Mouse (Mus musculus) left cerebral cortex, postnatal 10 days (tissue): Measurements from ENCODE around the gene Usp7. TPM values are rescaled to one million over a fixed set of nuclear protein-coding genes. Genes with fewer than 3 reads are reported as not detected.
"Not testable (repeated sequence)": the region's sequence is repeated elsewhere in the genome, so short reads cannot be mapped to it uniquely, and the experiment has no call there.

Source experiments
- DNase-seq, 2 experiments: peaks; one replicate each; pipeline ENCODE4 v3.0.0; 2021 to 2022; ENCODE audit warnings: low spot score in 2 of 2, mixed read lengths in 1 of 2; ENCODE audit errors: extremely low spot score in 1 of 2
- intact Hi-C: fragments of 180-260 bp; cut with DNase I; formaldehyde crosslinking; loops from one replicate; pipeline ENCODE4 v1.15.1; 2025
- total RNA-seq, 2 experiments: library from RNA; stranded (reverse); gene quantifications; 2 replicates each; pipeline ENCODE4 v1.2.3; 2021

The Usp7 gene
- total RNA-seq, 2 experiments from 2014 or later = 163 to 164 TPM

- no peak for DNase-seq
- intact Hi-C loops = loop anchor here (5.0 kb wide), 1 partner anchor 96 kb away; the partner anchor contains the start of gene 1810013L24Rik
These were observed 55.4 kb downstream of the Usp7 start for GRCm38 (mm10) chr16:8736757-8737156.

- intact Hi-C loops = loop anchor here (5.0 kb wide), 1 partner anchor 96 kb away; the partner anchor contains the start of gene 1810013L24Rik
These were observed 56.1 kb downstream of the Usp7 start for GRCm38 (mm10) chr16:8736032-8736431.

GRCm38 (mm10) chr16:8734693-8735092 lies 57.4 kb downstream of the Usp7 start:
- DNase-seq = no peak
- intact Hi-C loops = loop anchor here (5.0 kb wide), 1 partner anchor 98 kb away; the partner anchor contains the start of gene 1810013L24Rik

More at GRCm38 (mm10) chr16:8736032-8736431, 56.1 kb downstream of the Usp7 start:
- no peak for DNase-seq

DNA sequence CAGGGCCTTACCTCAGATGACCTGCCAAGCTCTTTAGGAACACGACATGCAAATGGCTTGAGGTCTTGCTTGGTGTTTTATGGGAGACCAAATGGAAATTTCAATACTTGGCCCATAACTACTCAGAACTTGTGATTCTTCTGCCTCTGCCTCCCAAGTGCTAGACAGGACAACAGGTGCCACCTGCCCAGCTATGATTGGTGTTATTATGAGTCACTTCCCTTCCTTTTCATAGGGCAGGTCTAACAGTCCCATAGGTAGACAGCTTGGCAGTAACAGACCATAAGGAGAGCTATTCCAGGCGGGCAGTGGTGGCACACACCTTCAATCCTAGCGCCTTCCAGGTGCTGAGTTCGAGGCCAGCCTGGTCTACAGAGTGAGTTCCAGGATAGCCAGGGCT lies 58.5 kb downstream of the Usp7 start:
- intact Hi-C loops = no loop called here
- DNase-seq = no peak

DNA sequence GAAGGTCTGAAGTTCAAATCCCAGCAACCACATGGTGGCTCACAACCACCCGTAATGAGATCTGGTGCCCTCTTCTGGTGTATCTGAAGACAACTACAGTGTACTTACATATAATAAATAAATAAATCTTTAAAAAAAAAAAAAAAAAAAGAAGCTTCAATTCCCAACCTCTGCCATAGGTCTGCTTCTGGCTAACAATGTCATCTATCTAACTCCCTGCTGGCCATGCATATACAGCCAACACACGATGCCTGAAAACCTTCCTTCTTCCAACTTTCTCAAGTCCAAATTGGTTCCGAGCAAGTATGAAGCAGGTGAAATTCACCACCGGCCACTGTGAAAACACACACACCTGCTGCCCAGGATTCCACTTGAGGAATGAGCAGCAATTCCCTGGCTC lies 59.7 kb downstream of the Usp7 start:
- DNase-seq, intact Hi-C loops: not testable (repeated sequence)

DNA sequence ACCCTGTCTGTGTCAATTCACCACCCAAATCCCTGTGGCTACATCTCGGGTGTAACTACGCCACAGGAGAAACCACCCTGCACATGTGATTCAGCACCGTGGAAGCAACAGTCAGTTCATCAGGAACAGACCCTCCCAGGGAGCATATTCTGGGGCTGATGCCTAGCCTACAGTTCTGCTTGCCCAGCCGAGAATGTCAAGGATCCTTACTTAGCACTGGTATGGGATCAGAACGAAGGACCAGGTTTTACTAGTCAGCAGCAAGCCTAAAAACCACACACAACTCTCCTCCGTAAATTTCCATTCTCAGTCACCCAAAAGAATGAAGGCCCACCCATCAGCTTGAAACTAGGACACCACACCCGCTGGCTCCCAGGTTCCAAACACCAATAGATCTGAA lies 60.5 kb downstream of the Usp7 start:
- DNase-seq = no peak
- intact Hi-C loops = no loop called here

DNA sequence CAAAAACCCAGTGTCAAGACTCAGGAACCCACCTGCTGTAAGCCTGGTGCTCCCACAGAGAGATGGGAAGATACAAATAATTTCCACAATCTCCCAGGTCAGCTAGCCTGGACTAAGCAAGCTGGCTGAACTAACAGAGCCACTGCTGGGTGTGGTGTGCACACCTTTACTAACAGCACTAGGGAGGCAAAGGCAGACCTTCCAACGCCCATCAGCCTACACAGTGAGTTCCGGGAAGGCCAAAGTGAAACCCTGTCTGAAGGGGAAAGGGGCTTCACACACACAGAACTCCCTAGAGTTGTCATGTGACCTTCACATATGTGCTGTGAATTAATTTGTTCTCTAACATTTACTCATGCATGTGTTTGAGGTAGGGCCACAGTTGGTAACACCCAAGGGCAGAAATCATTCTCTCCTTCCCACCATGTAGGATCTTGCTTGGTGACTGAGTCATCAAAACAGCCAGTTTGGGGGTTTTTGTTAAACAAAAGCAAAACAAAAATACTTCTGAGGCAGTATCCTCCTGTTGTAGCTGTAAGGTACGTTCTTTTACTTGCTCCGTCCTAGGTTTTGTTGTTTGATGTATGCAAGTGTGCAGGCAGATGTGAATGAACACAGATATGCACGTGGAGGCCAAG lies 63.9 kb downstream of the Usp7 start:
- DNase-seq = no peak

DNA sequence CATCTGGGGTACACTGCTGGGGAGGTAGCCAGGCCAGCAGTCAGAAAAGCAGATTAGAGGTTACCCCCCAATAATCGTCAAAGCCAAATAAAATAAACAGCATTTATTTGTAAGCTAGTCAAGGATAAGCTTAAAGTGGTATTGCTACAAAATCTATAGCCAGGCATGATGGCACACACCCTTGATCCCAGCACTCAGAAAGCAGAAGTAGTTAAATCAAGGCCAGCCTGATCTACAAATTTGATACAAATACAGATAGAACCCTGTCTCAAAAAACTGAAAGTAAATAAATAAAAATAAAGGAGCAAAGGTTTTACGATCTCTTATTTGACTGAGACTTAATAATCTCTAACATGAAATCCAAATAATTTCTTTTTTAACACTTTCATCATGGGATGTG lies 66.3 kb downstream of the Usp7 start:
- intact Hi-C loops = no loop called here
- no peak for DNase-seq

More for the DNA sequence above, 63.9 kb downstream of the Usp7 start:
- intact Hi-C loops = no loop called here

- intact Hi-C loops = no loop called here
These were observed 68.1 kb downstream of the Usp7 start for GRCm38 (mm10) chr16:8724031-8724430.

DNA sequence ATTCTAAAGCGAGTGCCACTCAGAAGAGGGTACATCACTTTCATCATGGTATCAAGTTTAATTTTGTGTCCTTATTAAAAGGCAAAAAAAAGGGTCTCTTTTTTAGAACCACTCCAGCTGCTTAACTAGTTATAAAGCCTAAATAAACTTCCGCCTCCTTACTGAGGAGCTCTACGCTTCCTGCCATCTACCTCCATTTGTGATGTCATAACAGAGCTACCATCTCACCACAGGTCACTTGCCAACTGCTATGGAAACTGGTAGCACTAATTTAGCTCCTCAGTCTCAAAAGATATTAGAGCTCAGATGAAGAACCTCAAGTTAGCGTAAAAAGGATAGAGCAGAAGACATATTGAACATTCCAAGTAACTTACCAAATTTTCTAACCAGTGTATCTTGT lies 71.7 kb downstream of the Usp7 start:
- no peak for DNase-seq
- intact Hi-C loops = no loop called here

More at GRCm38 (mm10) chr16:8724031-8724430, 68.1 kb downstream of the Usp7 start:
- no peak for DNase-seq

DNA sequence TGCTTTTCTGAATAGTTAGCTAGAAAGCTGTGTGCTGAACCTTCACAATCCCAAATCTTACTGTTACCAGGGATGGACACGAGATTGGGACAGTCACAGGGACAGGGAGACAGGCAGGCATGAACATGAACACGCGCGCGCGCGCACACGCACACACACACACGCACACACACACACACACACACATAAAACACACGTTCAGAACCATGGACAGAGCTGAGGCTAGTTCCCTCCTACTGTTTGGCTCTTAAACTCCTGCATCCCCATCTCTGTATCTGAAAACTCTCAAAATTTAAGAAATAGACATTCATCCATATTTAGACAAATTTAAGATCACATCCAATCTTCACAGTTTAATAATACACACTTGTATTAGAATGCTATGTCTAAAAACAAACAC lies 74.4 kb downstream of the Usp7 start:
- intact Hi-C loops = no loop called here
- no peak for DNase-seq

GRCm38 (mm10) chr16:8716300-8716699 lies 75.8 kb downstream of the Usp7 start:
- intact Hi-C loops = no loop called here
- no peak for DNase-seq

DNA sequence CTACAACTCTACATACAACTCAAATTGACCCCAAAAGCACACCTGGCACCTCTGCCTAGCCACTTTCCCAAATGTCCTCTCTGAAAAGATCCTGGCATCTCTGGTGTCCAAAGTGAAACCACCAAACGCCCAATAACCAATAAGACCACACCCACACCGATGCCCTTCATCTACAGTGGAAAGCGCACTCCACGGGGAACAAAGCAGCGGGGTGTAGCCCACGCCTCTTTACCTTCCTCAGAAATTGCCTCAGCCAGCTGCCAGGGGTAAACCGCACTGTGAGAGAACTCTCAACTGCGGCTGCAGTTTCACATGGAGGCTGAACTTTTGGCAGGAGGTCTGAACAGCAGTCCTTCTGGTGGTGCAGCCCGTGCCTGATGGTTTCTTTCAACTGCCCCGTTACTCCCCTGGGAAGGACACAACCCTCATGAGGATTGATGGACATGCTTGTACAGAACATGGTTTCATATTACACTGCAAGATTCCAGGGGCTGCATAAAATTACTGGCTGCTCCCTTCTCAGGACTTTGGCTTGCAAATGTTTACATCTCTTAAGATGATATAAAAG lies 76.5 kb downstream of the Usp7 start:
- no peak for DNase-seq
- intact Hi-C loops = no loop called here

DNA sequence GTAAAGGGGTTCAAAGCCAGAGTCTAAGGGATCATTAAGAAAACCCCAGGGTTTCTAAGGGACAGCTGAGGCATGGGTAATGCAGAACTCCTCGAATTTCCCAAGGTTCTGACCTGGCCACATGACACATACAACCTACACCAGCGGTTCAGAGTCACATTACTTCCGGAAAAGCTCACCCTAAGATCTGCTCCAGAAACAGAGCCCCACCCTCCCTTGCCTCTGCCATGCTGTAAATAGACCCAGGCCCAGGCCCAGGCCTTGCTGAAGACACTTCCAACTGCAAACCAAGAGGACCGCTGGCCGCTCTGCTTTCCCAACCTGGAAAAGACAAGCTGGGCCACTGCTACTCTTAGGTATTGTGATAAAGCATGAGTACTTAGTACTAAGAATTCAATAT lies 77.3 kb downstream of the Usp7 start:
- intact Hi-C loops = no loop called here
- no peak for DNase-seq

GRCm38 (mm10) chr16:8711998-8712397 lies 80.1 kb downstream of the Usp7 start:
- intact Hi-C loops = no loop called here

DNA sequence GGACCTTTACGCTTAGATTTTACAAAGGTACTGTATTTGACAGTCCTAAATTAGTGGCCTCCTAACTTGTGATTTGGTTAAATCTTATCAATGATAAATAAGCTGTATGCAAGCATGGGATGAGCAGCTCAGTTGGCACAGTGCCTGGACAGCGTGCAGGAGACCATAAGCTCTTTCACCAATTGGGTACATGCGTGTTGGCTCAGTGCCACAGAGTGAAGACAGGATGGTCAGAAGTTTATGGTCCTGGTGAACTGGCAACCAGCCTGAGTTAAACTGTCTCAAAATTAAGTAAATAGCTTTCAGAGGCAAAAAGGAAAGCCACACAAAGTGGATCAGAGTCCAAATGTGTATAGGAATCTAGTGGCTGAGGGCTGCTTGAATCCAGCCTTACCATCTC lies 91.5 kb downstream of the Usp7 start:
- DNase-seq = no peak
- intact Hi-C loops = no loop called here

More at GRCm38 (mm10) chr16:8711998-8712397, 80.1 kb downstream of the Usp7 start:
- DNase-seq = no peak

DNA sequence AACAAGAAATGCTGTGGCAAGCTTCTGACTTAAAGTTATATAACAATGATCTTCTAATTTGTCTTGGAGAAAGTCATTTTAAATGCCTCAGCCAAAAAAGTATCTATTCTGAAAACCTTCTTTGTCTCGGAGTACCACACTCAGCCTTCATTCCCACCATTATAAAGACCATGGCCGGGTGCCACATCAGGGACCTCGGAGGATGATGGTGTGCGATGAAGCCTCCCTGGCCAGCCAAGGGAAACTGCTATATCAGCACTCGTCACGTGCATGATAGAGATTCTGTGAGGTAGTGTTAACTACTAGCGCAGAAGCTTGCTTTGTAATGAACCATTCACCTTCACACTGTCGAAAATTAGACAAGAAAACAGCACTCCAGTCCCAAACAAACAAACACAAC lies 92.6 kb downstream of the Usp7 start:
- intact Hi-C loops = loop anchor here (5.0 kb wide), 1 partner anchor 143 kb away; no protein-coding TSS in a partner anchor

GRCm38 (mm10) chr16:8691206-8691605 lies 100.9 kb downstream of the Usp7 start:
- intact Hi-C loops = no loop called here
- DNase-seq = peak in 1 of 2 experiments; percentile 4

More for the DNA sequence above, 92.6 kb downstream of the Usp7 start:
- DNase-seq = no peak

GRCm38 (mm10) chr16:8689979-8690656 lies 102.0 kb downstream of the Usp7 start:
- peak; percentile 40 for DNase-seq
- intact Hi-C loops = loop anchor here (5.0 kb wide), 2 partner anchors 77 to 177 kb away; no protein-coding TSS in a partner anchor
